Mouse (Mus musculus) heart, postnatal 0 days (tissue): Measurements from ENCODE around the gene Apopt1. TPM values are rescaled to one million over a fixed set of nuclear protein-coding genes. Genes with fewer than 3 reads are reported as not detected.

ENCODE experiments used
- ATAC-seq: fragments of 200-750 bp; cut with Nextera tagmentation; 2 replicates; pipeline ENCODE4 v1.8.0; 2017; ENCODE audit warnings: low read depth, moderate number of reproducible peaks, moderate library complexity; ENCODE audit not compliant: insufficient read depth
- DNase-seq: peaks from one replicate; pipeline ENCODE4 v3.0.0-alpha.2; 2016; ENCODE audit warnings: low spot score
- H3K27ac ChIP-seq: fragments of 300-500 bp; sonication (generic); 2 replicates; pipeline ENCODE4 v1.5.1; 2014; ENCODE audit warnings: low read depth, mild to moderate bottlenecking
- H3K27me3 ChIP-seq: fragments of 300-500 bp; sonication (generic); 2 replicates; pipeline ENCODE4 v1.6.1; 2014; ENCODE audit warnings: low read length, mixed read lengths; ENCODE audit not compliant: control insufficient read depth, insufficient read depth
- H3K36me3 ChIP-seq: fragments of 300-500 bp; sonication (generic); replicated peaks from 2 replicates; pipeline ENCODE4 v1.6.1; 2014; ENCODE audit warnings: low read length, mixed read lengths; ENCODE audit not compliant: control insufficient read depth, insufficient read depth
- H3K4me1 ChIP-seq: fragments of 300-500 bp; sonication (generic); 2 replicates; pipeline ENCODE4 v1.6.1; 2014; ENCODE audit warnings: antibody characterized with exemption; ENCODE audit not compliant: control insufficient read depth, insufficient read depth
- H3K4me2 ChIP-seq: fragments of 300-500 bp; sonication (generic); 2 replicates; pipeline ENCODE4 v1.6.1; 2014; ENCODE audit warnings: low read depth, mild to moderate bottlenecking, low read length, moderate library complexity
- H3K4me3 ChIP-seq: fragments of 300-500 bp; sonication (generic); 2 replicates; pipeline ENCODE4 v1.5.1; 2014; ENCODE audit warnings: low read depth, low read length
- H3K9ac ChIP-seq: fragments of 300-500 bp; sonication (generic); replicated peaks from 2 replicates; pipeline ENCODE4 v1.6.1; 2014; ENCODE audit warnings: low read depth, low read length, mixed read lengths
- H3K9me3 ChIP-seq: fragments of 300-500 bp; sonication (generic); replicated peaks from 2 replicates; pipeline ENCODE4 v1.6.1; 2016; ENCODE audit warnings: low read length; ENCODE audit not compliant: control insufficient read depth
- CTCF ChIP-seq: IDR thresholded peaks from 2 replicates; pipeline ENCODE4 v1.5.1; 2016; ENCODE audit warnings: antibody characterized with exemption, control low read depth, low read depth
- EP300 ChIP-seq: IDR thresholded peaks from 2 replicates; pipeline ENCODE4 v1.6.1; 2016; ENCODE audit warnings: antibody characterized with exemption, low read depth
- WGBS: fragments of 180-500 bp; shearing (Covaris S2); extraction: QIAGEN DNeasy Blood & Tissue Kit; methylation state at CpG from one replicate; pipeline ENCODE4 v1.1.7; 2014; 5-methylcytosine and 5-hydroxymethylcytosine counted together
- polyA plus RNA-seq: library from polyadenylated mRNA; unstranded; fragments of >200 nt; fragmentation: Nextera tagmentation; extraction: Ambion mirVana; gene quantifications from 2 replicates; pipeline ENCODE4 v1.2.1, GENCODE M21; 2015
- total RNA-seq: library from RNA; depleted of rRNA; stranded (reverse); fragments of >200 nt; gene quantifications from 2 replicates; pipeline ENCODE4 v1.2.3, GENCODE M21; 2014; ENCODE audit warnings: low replicate concordance

The Apopt1 gene
- total and polyA plus RNA-seq, 2 experiments from 2014 or later = 18.5 to 58.9 TPM

DNA sequence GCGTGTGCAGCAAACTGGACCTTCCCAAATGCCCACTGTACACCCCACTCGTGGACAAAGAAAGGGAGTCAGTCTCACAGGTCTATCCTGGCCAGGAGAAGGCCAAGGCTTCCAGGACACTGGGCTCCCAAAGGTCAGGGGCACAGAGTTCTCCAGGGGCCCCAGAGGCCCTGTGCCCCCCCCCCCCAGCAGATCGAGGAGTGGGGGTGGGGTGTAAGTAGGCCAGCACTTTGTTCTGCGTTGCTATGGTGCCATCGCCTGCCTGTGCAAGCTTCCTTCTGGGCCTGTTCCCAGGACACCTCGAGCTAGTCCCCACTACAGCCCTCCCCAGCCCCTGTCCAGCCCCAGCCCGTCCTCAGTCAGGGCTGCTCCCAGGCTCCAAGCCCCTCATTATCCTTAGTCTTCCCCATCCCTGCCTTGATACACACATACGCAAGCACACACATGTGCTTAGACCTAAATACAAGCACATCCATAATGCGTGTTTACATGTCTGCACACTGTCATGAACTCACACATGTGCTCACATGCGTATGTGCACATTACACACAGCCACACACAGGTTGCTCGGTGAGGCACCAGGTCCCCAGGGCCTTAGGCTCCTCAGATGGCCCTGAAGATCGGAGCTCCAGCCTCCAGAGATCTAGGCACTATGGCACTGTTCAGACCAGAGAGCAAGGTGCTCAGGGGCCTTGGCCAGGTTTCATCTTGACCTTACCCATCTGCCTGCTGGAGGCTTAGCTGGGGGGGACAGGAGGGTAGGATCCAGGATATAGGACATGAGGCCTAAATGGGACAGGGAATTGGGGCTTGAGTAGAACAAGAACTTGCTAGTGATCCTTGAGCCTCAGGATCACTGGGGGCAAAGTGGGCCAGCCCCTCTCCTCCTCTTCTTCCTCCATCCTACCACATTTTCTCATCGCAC is 17.9 kb upstream of the Apopt1 start:
- TF ChIP-seq EP300 (no peak), CTCF (no peak)
- no peaks in the 10 kb centered on the region for H3K9me3 ChIP-seq
- WGBS = 66% methylated on average over 12 of the region's 13 CpGs
- no peaks in the 10 kb centered on the region for H3K36me3 ChIP-seq
- peak overlapping the region; percentile 67 for H3K27ac ChIP-seq
- H3K27me3 ChIP-seq = no peaks in the 10 kb centered on the region
- no peak for DNase-seq
- peaks cover 31% of the 10 kb centered on the region for H3K4me1 ChIP-seq
- H3K9ac ChIP-seq = no peak overlapping the region
- no peak overlapping the region for H3K4me3 ChIP-seq
- no peak for ATAC-seq
- no peak overlapping the region for H3K4me2 ChIP-seq

DNA sequence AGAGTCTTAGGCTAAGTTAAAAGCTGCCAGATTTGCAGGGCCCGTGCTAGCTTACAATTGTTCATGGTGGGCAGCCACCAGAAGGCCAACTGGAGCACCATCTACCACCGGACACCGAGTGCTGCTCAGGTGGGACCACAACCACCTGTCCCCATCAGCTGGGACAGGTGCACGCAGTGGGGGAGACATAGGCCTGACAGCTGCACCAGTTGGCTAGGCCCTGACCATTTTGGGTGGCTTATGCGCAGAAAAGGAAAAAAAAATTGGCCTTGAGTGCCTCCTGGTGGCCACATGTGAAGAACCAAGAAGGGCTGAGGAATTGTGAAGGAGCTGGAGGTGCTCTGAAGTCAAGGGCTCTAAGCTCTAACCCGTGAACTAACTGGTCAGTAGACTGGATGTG is 16.8 kb upstream of the Apopt1 start:
- Histone ChIP-seq H3K4me3 (no peak overlapping the region), H3K9ac (no peak overlapping the region), H3K4me1 (peaks cover 23% of the 10 kb centered on the region), H3K27ac (no peak overlapping the region), H3K27me3 (no peaks in the 10 kb centered on the region), H3K36me3 (no peaks in the 10 kb centered on the region), H3K9me3 (no peaks in the 10 kb centered on the region), H3K4me2 (no peak overlapping the region)
- 27% methylated on average over 6 of the region's 6 CpGs for WGBS
- peak; percentile 84 for DNase-seq
- peak; percentile 28 for ATAC-seq
- TF ChIP-seq CTCF (peak; percentile 84), EP300 (no peak)

DNA sequence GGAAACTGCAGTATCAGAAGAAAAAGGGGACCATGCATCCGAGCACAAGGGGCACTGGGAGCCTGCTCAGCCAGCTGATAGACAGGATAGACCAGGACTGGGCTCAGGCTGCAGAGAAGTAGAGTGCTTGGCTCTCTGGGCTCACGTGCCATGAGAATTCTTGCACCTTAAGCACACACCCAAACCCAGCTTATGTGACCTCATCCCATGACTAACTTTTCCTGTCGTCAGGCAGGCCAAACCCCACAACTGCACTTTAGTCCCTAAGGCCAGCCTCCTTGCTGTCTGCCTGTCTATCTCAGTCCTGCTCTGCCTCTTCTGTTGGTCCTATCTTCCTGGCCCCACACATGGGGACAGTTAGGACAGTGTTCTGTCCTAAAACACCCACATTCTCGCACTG is 15.4 kb upstream of the Apopt1 start:
- H3K27me3 ChIP-seq = no peaks in the 10 kb centered on the region
- DNase-seq (no peak), ATAC-seq (no peak)
- WGBS = 51% methylated on average over 4 of the region's 4 CpGs
- no peaks in the 10 kb centered on the region for H3K36me3 ChIP-seq
- H3K4me2 ChIP-seq = no peak overlapping the region
- no peak for TF ChIP-seq EP300
- TF ChIP-seq CTCF = no peak
- H3K9me3 ChIP-seq = no peaks in the 10 kb centered on the region
- H3K4me1 ChIP-seq = peaks cover 18% of the 10 kb centered on the region
- no peak overlapping the region for H3K27ac ChIP-seq
- H3K4me3 ChIP-seq = no peak overlapping the region
- no peak overlapping the region for H3K9ac ChIP-seq

DNA sequence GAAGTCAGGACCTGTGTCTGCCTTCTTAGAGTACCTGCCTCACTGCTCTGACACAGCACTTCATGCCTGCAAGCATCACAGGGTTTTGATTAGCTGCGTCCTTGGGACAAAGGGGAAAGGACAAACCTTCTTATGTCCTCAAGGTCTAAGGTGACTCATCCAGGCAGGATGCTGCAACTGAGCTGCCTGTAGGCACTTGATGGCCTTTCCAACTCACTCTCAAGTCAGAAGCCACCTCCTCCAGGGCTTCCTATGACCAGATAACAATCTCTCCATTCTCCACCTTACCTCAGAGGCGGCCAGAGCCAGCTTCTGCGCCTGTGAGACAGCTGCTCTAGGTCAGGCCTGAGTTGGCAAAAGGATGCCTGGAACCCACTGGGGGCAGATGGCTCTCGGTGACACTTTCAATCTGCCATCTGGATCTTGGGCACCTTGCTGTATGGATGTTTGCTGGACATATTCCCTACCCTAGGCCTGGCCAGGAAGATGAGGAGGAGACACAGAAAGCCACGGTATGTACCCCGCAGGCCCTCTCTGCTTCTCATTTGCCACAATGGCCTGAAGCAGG is 14.6 kb upstream of the Apopt1 start:
- Histone ChIP-seq H3K9ac (no peak overlapping the region), H3K4me1 (peaks cover 18% of the 10 kb centered on the region), H3K27me3 (no peaks in the 10 kb centered on the region), H3K9me3 (no peaks in the 10 kb centered on the region), H3K4me3 (no peak overlapping the region), H3K4me2 (no peak overlapping the region), H3K36me3 (no peaks in the 10 kb centered on the region), H3K27ac (no peak overlapping the region)
- TF ChIP-seq EP300 (no peak), CTCF (no peak)
- no peak for DNase-seq
- 74% methylated on average over 6 of the region's 6 CpGs for WGBS
- no peak for ATAC-seq

DNA sequence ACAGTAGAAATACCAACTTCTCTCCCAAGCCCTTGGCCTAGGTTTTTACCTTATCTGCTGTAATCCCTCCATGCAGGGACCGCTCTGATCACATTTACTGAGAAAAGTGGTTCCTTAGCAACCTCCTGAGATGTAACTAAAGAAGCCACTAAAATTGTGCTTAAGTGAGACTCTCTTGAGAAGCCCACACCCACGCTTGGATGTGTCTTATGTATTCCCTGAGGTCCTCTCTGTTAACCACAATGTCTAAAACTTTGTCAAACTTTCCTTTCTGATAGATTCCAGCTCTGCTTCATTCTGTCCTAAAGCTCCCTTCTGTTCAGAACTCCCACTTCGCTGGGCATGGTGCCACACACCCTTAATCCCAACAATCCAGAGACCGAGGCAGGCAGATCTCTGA is 13.5 kb upstream of the Apopt1 start:
- Histone ChIP-seq H3K27me3 (no peaks in the 10 kb centered on the region), H3K27ac (no peak overlapping the region), H3K4me1 (peaks cover 10% of the 10 kb centered on the region), H3K4me3 (no peak overlapping the region), H3K4me2 (no peak overlapping the region), H3K9ac (no peak overlapping the region), H3K36me3 (no peaks in the 10 kb centered on the region), H3K9me3 (no peaks in the 10 kb centered on the region)
- WGBS = 77% methylated on average over 4 of the region's 4 CpGs
- DNase-seq (no peak), ATAC-seq (no peak)
- TF ChIP-seq EP300 (no peak), CTCF (no peak)
